Mouse (Mus musculus) cerebellum, adult 2 months (tissue): ENCODE results near the gene Nek9.

ENCODE experiments used
- CTCF ChIP-seq: fragments of 200-500 bp; IDR thresholded peaks from 2 replicates; pipeline ENCODE4 v1.5.1; 2011; ENCODE audit warnings: low read depth, mild to moderate bottlenecking, control low read depth, low read length, moderate library complexity, borderline replicate concordance; ENCODE audit not compliant: insufficient read depth
- POLR2A ChIP-seq: fragments of 200-500 bp; IDR thresholded peaks from 2 replicates; pipeline ENCODE4 v1.6.1; 2011; ENCODE audit warnings: low read length, control low read depth, borderline replicate concordance; ENCODE audit not compliant: insufficient read depth

GRCm38 (mm10) chr12:85373591-85374560 is 34.7 kb upstream of the Nek9 start:
- 0 out of 2 replicates have a peak, but pooled peaks have one; percentile 23 for TF ChIP-seq POLR2A
- no peak for TF ChIP-seq CTCF
